Mouse (Mus musculus) lung, adult 2 months (tissue): ENCODE results near the gene Rftn1.

Source experiments
- CTCF ChIP-seq: fragments of 200-500 bp; IDR thresholded peaks from 2 replicates; pipeline ENCODE4 v1.5.1; 2011; ENCODE audit warnings: mild to moderate bottlenecking, low read length, control low read depth; ENCODE audit not compliant: insufficient read depth
- POLR2A ChIP-seq: fragments of 200-500 bp; IDR thresholded peaks from 2 replicates; pipeline ENCODE4 v1.6.1; 2011; ENCODE audit warnings: low read depth, mild to moderate bottlenecking, control low read depth, low read length, borderline replicate concordance; ENCODE audit errors: extremely low read depth

DNA sequence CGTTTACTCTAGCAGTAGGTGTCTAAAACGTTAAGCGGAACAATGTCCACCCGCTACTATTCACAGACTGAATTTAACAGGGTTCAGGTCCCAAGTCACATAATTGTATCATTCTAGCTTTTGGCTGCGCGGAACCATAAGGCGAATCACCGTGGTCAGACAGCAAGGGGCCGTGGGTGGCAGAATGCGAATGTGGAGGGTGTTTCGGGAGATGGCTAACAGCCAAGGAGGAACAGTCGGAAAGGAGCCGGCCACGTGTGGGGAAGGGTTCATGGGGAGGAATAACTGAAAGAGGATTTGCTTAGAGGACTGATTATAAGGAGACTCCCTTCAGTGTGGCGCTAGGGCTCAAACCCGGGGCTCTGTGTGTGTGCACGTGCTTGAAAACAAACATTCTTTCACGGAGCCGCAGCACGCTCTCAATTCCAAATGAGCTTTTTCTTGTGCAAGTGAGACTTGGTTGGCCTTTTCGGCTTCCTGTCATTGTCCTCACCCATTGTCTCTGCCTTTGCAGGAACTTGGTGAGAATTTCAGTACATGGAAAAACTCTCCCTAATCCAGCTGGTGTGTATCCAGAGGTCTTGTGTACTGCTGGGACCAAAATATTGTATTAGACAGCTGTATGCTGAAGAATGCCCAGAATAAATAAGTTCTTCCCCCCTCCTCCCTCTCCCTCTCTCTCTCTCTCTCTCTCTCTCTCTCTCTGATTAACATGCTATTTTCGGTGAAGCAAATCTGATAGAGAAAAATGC is 238.4 kb downstream of the Rftn1 start:
- TF ChIP-seq CTCF (no peak), POLR2A (no peak)
